Mouse (Mus musculus): ENCODE measurements around the gene Smarcd3. TPM values are rescaled to one million over a fixed set of nuclear protein-coding genes. Genes with fewer than 3 reads are reported as not detected.

Smarcd3 gene
- polyA plus RNA-seq, 1 experiment from 2014 or later, result 44.2 TPM

DNA sequence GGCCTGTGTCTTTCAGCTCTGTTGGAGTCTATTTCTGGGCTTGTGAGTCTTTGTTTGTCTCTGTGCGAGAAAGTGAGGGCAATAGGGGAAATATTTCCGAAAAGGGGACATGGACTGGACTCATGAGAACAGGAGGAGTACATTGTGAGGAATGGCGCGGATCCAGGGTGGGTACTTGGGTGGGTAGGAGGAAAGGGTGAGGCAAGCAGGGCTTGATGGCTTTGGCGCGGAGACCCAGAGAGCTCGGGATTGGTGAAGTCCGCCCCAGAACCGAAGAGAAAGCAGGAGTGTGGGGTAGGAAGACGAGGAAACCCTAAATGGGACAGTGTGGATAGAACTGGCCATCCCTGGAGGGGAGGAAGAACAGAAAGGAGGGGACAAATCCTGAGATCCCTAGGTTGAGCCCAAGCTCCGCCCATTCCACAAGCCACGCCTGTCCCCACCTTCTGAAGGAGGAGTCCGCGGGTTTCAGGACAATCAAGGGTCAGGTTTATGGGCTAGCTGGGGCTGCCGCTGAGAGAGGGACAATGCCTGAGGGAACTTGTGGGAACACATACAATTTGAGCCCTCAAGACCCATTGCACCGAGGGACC is 21.4 kb downstream of the Smarcd3 start:
- H3K4me1 ChIP-seq (ENCODE audit: control insufficient read depth, insufficient read depth, low read length), result peaks cover 58% of the 10 kb centered on the region
- no peaks in the 10 kb centered on the region for H3K27me3 ChIP-seq (ENCODE audit: control insufficient read depth, insufficient read depth, low read length)
- no peaks in the 10 kb centered on the region for H3K36me3 ChIP-seq (ENCODE audit: control insufficient read depth, insufficient read depth, low read length)
- peak overlapping the region; percentile 67 for H3K4me3 ChIP-seq (ENCODE audit: low read depth, low read length)
- peak; percentile 84 for DNase-seq (ENCODE audit: low spot score)
- H3K9me3 ChIP-seq (ENCODE audit: control insufficient read depth, low read length), result no peaks in the 10 kb centered on the region
- peak overlapping the region; percentile 93 for H3K4me2 ChIP-seq (ENCODE audit: low read depth, severe bottlenecking)
- ATAC-seq (ENCODE audit: insufficient number of reproducible peaks, low FRiP score, low TSS enrichment, low read depth), result peak; percentile 9; the same call in 1 of the 2 replicates
- 2% methylated on average over 16 of the region's 16 CpGs for WGBS
- peak overlapping the region; percentile 96 for H3K27ac ChIP-seq (replicated peaks; ENCODE audit: low read depth, low read length)
- H3K9ac ChIP-seq (ENCODE audit: low read length), result peak overlapping the region; percentile 89

GRCm38 (mm10) chr5:24601911-24602750 is 22.1 kb downstream of the Smarcd3 start:
- Histone ChIP-seq H3K27ac (replicated peaks; ENCODE audit: low read depth, low read length) (peak overlapping the region; percentile 96), H3K4me1 (ENCODE audit: control insufficient read depth, insufficient read depth, low read length) (peaks cover 61% of the 10 kb centered on the region), H3K9ac (ENCODE audit: low read length) (peak overlapping the region; percentile 89), H3K9me3 (ENCODE audit: control insufficient read depth, low read length) (no peaks in the 10 kb centered on the region), H3K4me2 (ENCODE audit: low read depth, severe bottlenecking) (peak overlapping the region; percentile 93), H3K36me3 (ENCODE audit: control insufficient read depth, insufficient read depth, low read length) (no peaks in the 10 kb centered on the region), H3K4me3 (ENCODE audit: low read depth, low read length) (peak overlapping the region; percentile 67), H3K27me3 (ENCODE audit: control insufficient read depth, insufficient read depth, low read length) (no peaks in the 10 kb centered on the region)
- ATAC-seq (ENCODE audit: insufficient number of reproducible peaks, low FRiP score, low TSS enrichment, low read depth) (peak; percentile 32; the same call in 1 of the 2 replicates), DNase-seq (ENCODE audit: low spot score) (peak; percentile 85)
- WGBS, result under 1% methylated on average over 73 of the region's 73 CpGs

DNA sequence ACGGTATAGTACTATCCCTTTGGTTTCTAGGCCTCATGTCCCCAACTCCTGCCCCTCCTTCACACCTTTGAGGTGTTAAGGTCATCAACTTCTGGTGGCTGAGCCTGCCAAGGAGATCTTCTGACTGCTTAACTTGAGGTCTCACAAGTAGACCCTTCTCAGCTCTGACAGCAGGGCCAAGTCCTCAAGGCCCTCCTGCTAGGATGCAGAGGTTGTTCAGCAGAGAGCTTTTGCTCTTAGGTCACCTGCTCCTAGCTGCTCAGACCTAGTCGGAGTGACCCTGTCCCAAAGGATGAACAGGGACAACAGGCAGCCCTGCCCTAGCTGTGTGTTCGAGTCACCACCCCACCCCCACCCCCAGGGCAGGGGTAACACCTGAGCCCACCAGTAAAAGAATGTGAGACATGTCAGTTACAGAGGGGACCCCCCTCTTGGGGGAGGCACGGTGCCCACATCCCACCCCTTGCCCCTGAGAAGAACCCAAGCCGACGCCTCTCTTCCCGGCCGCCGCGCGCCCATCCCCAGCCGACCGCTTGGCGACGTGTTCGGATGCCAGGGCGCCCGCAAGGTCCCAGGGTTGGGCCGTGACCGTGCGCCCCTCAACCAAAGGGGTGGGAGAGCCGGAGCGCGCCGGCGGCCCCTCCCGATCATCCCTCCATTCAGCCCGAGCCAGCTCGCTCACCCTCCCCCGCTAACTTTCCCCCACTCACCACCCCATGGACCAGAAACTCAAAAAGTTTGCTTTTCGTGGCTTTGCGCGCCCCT is 23.0 kb downstream of the Smarcd3 start:
- H3K4me1 ChIP-seq (ENCODE audit: control insufficient read depth, insufficient read depth, low read length), result peaks cover 58% of the 10 kb centered on the region
- no peaks in the 10 kb centered on the region for H3K36me3 ChIP-seq (ENCODE audit: control insufficient read depth, insufficient read depth, low read length)
- peak overlapping the region; percentile 67 for H3K4me3 ChIP-seq (ENCODE audit: low read depth, low read length)
- H3K27ac ChIP-seq (replicated peaks; ENCODE audit: low read depth, low read length), result peak overlapping the region; percentile 96
- ATAC-seq (ENCODE audit: insufficient number of reproducible peaks, low FRiP score, low TSS enrichment, low read depth) (no peak), DNase-seq (ENCODE audit: low spot score) (no peak)
- no peaks in the 10 kb centered on the region for H3K27me3 ChIP-seq (ENCODE audit: control insufficient read depth, insufficient read depth, low read length)
- peak overlapping the region; percentile 93 for H3K4me2 ChIP-seq (ENCODE audit: low read depth, severe bottlenecking)
- under 1% methylated on average over 31 of the region's 33 CpGs for WGBS
- H3K9ac ChIP-seq (ENCODE audit: low read length), result peak overlapping the region; percentile 89
- no peaks in the 10 kb centered on the region for H3K9me3 ChIP-seq (ENCODE audit: control insufficient read depth, low read length)

DNA sequence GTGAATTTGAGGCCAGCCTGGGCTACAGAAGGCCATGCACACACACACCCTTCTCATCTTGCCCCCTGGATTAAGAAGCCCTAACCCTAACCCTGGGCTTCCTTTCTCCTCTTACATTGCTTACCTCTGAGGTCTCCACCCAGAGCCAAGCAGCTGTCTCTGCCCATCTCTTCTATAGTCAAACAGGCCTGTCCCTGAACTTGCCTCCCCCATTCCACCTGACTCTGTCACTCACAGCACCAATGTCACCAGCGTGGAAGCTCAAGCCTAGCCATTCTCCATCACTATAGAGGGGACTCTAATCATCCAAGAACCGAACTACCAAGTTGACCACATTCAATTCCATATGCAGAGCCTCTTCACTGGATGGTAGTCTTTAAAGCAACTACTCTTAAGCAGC is 24.0 kb downstream of the Smarcd3 start:
- H3K9me3 ChIP-seq (ENCODE audit: control insufficient read depth, low read length), result no peaks in the 10 kb centered on the region
- H3K4me1 ChIP-seq (ENCODE audit: control insufficient read depth, insufficient read depth, low read length), result peaks cover 48% of the 10 kb centered on the region
- 66% methylated on average over 2 of the region's 2 CpGs for WGBS
- DNase-seq (ENCODE audit: low spot score) (no peak), ATAC-seq (ENCODE audit: insufficient number of reproducible peaks, low FRiP score, low TSS enrichment, low read depth) (no peak)
- H3K9ac ChIP-seq (ENCODE audit: low read length), result no peak overlapping the region
- H3K27me3 ChIP-seq (ENCODE audit: control insufficient read depth, insufficient read depth, low read length), result no peaks in the 10 kb centered on the region
- no peak overlapping the region; the same call in 1 of the 2 replicates for H3K27ac ChIP-seq (replicated peaks; ENCODE audit: low read depth, low read length)
- no peaks in the 10 kb centered on the region for H3K36me3 ChIP-seq (ENCODE audit: control insufficient read depth, insufficient read depth, low read length)
- H3K4me3 ChIP-seq (ENCODE audit: low read depth, low read length), result peak overlapping the region; percentile 67; the same call in 1 of the 2 replicates
- H3K4me2 ChIP-seq (ENCODE audit: low read depth, severe bottlenecking), result peak overlapping the region; percentile 93; the same call in 1 of the 2 replicates

DNA sequence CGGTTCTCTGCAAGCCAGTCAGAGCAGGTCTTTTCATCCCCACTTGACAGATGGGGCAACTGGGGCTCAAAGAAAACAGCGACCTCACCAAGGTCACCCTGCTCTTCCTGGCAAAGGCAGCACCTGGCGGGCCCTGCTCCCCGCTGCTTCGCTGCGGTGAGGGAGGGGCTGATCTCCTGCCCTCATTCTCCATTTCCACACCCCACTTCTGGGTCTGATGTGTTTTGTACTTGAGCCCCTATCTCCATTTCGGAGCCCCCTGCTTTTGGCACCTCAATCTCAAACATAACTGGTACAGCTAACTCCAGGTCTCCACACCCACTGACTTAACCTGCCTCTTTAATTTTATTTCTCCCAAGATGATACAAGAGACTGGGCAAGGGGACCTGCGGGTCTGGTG is 25.1 kb downstream of the Smarcd3 start:
- no peaks in the 10 kb centered on the region for H3K27me3 ChIP-seq (ENCODE audit: control insufficient read depth, insufficient read depth, low read length)
- peaks cover 43% of the 10 kb centered on the region for H3K4me1 ChIP-seq (ENCODE audit: control insufficient read depth, insufficient read depth, low read length)
- H3K9ac ChIP-seq (ENCODE audit: low read length), result no peak overlapping the region
- DNase-seq (ENCODE audit: low spot score) (no peak), ATAC-seq (ENCODE audit: insufficient number of reproducible peaks, low FRiP score, low TSS enrichment, low read depth) (no peak)
- H3K4me2 ChIP-seq (ENCODE audit: low read depth, severe bottlenecking), result peak overlapping the region; percentile 88
- H3K4me3 ChIP-seq (ENCODE audit: low read depth, low read length), result peak overlapping the region; percentile 35; the same call in 1 of the 2 replicates
- no peak overlapping the region for H3K27ac ChIP-seq (replicated peaks; ENCODE audit: low read depth, low read length)
- WGBS, result 12% methylated on average over 8 of the region's 8 CpGs
- no peaks in the 10 kb centered on the region for H3K9me3 ChIP-seq (ENCODE audit: control insufficient read depth, low read length)
- H3K36me3 ChIP-seq (ENCODE audit: control insufficient read depth, insufficient read depth, low read length), result no peaks in the 10 kb centered on the region

- H3K27ac ChIP-seq (replicated peaks; ENCODE audit: low read depth, low read length), result no peak overlapping the region
- under 1% methylated on average over 40 of the region's 41 CpGs for WGBS
Measured at GRCm38 (mm10) chr5:24598570-24599006, 25.6 kb downstream of the Smarcd3 start.

DNA sequence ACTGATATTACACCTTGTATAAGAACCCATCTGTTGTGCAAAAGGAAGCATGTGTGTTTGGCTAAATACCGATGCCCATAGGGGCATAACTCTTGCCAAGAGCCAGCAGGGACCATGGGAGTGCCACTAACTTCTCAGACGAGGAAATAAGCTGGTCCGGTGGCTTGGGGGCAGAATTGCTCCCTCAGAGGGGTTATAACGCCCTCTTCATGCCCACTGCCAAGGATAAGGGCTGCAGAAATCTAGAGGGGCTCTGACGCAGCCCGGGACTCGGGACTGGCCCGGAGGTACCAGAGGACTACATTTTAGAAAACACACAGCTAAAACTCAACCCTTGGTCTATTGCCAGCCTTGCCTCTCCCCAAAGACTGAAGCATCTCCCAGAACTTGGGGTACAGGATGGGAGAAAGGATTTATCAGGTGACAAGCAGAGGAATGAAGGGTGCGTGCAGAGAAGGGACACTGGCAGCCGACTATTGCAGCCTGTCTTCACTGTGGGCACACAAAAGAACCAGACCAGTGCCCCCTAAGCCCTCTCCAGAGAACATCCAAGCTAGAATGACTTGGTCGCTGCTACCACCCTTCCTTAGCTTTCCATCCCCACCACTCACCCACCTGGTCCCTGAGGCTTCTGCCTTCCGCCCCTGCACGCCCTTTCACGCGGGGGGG is 26.2 kb downstream of the Smarcd3 start:
- Histone ChIP-seq H3K9me3 (ENCODE audit: control insufficient read depth, low read length) (no peaks in the 10 kb centered on the region), H3K27ac (replicated peaks; ENCODE audit: low read depth, low read length) (no peak overlapping the region), H3K27me3 (ENCODE audit: control insufficient read depth, insufficient read depth, low read length) (no peaks in the 10 kb centered on the region), H3K4me1 (ENCODE audit: control insufficient read depth, insufficient read depth, low read length) (peaks cover 34% of the 10 kb centered on the region), H3K4me2 (ENCODE audit: low read depth, severe bottlenecking) (peak overlapping the region; percentile 88), H3K9ac (ENCODE audit: low read length) (peak overlapping the region; percentile 57; the same call in 1 of the 2 replicates), H3K4me3 (ENCODE audit: low read depth, low read length) (peak overlapping the region; percentile 35), H3K36me3 (ENCODE audit: control insufficient read depth, insufficient read depth, low read length) (peaks cover 3% of the 10 kb centered on the region; the same call in 1 of the 2 replicates)
- 29% methylated on average over 15 of the region's 15 CpGs for WGBS
- no peak for DNase-seq (ENCODE audit: low spot score)
- no peak for ATAC-seq (ENCODE audit: insufficient number of reproducible peaks, low FRiP score, low TSS enrichment, low read depth)

More at GRCm38 (mm10) chr5:24598570-24599006, 25.6 kb downstream of the Smarcd3 start:
- H3K4me1 ChIP-seq (ENCODE audit: control insufficient read depth, insufficient read depth, low read length), result peaks cover 38% of the 10 kb centered on the region
- peak; percentile 72 for DNase-seq (ENCODE audit: low spot score)
- H3K4me2 ChIP-seq (ENCODE audit: low read depth, severe bottlenecking), result peak overlapping the region; percentile 88
- H3K27me3 ChIP-seq (ENCODE audit: control insufficient read depth, insufficient read depth, low read length), result no peaks in the 10 kb centered on the region
- no peaks in the 10 kb centered on the region for H3K9me3 ChIP-seq (ENCODE audit: control insufficient read depth, low read length)
- peak overlapping the region; percentile 57; the same call in 1 of the 2 replicates for H3K9ac ChIP-seq (ENCODE audit: low read length)
- ATAC-seq (ENCODE audit: insufficient number of reproducible peaks, low FRiP score, low TSS enrichment, low read depth), result no peak
- peak overlapping the region; percentile 35 for H3K4me3 ChIP-seq (ENCODE audit: low read depth, low read length)
- peaks cover 1% of the 10 kb centered on the region; the same call in 1 of the 2 replicates for H3K36me3 ChIP-seq (ENCODE audit: control insufficient read depth, insufficient read depth, low read length)
